Mouse (Mus musculus) layer of hippocampus, adult 11-12 months (tissue): Measurements from ENCODE around the gene 6330409D20Rik.

Experiments used
- DNase-seq: peaks from one replicate; pipeline ENCODE4 v3.0.0; 2022; ENCODE audit warnings: low spot score

6330409D20Rik gene

GRCm38 (mm10) chr2:32756674-32757055, 15.8 kb upstream of the 6330409D20Rik start:
- DNase-seq, result no peak

- no peak for DNase-seq
Measured at GRCm38 (mm10) chr2:32752181-32752580, 11.4 kb upstream of the 6330409D20Rik start.

- no peak for DNase-seq
Measured at GRCm38 (mm10) chr2:32751665-32752033, 10.8 kb upstream of the 6330409D20Rik start.

GRCm38 (mm10) chr2:32750887-32751664, 10.3 kb upstream of the 6330409D20Rik start:
- DNase-seq, result no peak

- no peak for DNase-seq
Measured at GRCm38 (mm10) chr2:32750199-32750598, 9.4 kb upstream of the 6330409D20Rik start.

- no peak for DNase-seq
Measured at GRCm38 (mm10) chr2:32749082-32749481, 8.3 kb upstream of the 6330409D20Rik start.

- no peak for DNase-seq
Measured at GRCm38 (mm10) chr2:32744272-32744982, 3.6 kb upstream of the 6330409D20Rik start.

- peak; percentile 80 for DNase-seq
Measured at GRCm38 (mm10) chr2:32742173-32742531, 1.3 kb upstream of the 6330409D20Rik start.

- peak; percentile 48 for DNase-seq
Measured at GRCm38 (mm10) chr2:32741273-32742172, 707 bp upstream of the 6330409D20Rik start.

- DNase-seq, result no peak
Measured at GRCm38 (mm10) chr2:32739311-32739710, 1.5 kb downstream of the 6330409D20Rik start.

GRCm38 (mm10) chr2:32737008-32737407, 3.8 kb downstream of the 6330409D20Rik start:
- DNase-seq, result no peak

GRCm38 (mm10) chr2:32736306-32736829, 4.4 kb downstream of the 6330409D20Rik start:
- no peak for DNase-seq

GRCm38 (mm10) chr2:32734933-32735332, 5.9 kb downstream of the 6330409D20Rik start:
- DNase-seq, result no peak

GRCm38 (mm10) chr2:32734480-32734879, 6.3 kb downstream of the 6330409D20Rik start:
- DNase-seq, result no peak

- no peak for DNase-seq
Measured at GRCm38 (mm10) chr2:32732695-32733094, 8.1 kb downstream of the 6330409D20Rik start.

GRCm38 (mm10) chr2:32731911-32732310, 8.9 kb downstream of the 6330409D20Rik start:
- no peak for DNase-seq

- DNase-seq, result no peak
Measured at GRCm38 (mm10) chr2:32730854-32731253, 10.0 kb downstream of the 6330409D20Rik start.

GRCm38 (mm10) chr2:32729547-32729946, 11.3 kb downstream of the 6330409D20Rik start:
- no peak for DNase-seq

- DNase-seq, result no peak
Measured at GRCm38 (mm10) chr2:32728463-32728862, 12.4 kb downstream of the 6330409D20Rik start.

GRCm38 (mm10) chr2:32727435-32727834, 13.4 kb downstream of the 6330409D20Rik start:
- DNase-seq, result peak; percentile 86

GRCm38 (mm10) chr2:32724832-32725790, 15.7 kb downstream of the 6330409D20Rik start:
- no peak for DNase-seq
